ENCODE assay signal across 9 mouse cellular contexts in genomic region chr15:31150546-31151471, GRCm38 (mm10).
DNase-seq lines count a peak whose midpoint lies in the region; ATAC-seq and TF ChIP-seq lines count a peak whose summit lies in the region.
"Had no signal": no experiment of that assay in that cellular context is flagged by ENCODE, and none has a peak within 500 bp of the region (broad histone marks: within the 10 kb centered on the region; RNA-seq: fewer than 3 reads in every experiment).

No protein-coding gene starts in this region.

- H3K27ac ChIP-seq in intestine, postnatal 0 days (ENCODE audit: low read depth, low read length): no peak overlapping the region
- H3K27ac ChIP-seq in intestine, embryonic 16.5 days (ENCODE audit: low read length): no peak overlapping the region
- no peak overlapping the region for H3K27ac ChIP-seq in cortical plate, adult 2 months (ENCODE audit: insufficient read depth, low read length)
- H3K27ac ChIP-seq in heart, adult 2 months: no peak overlapping the region
- H3K27ac ChIP-seq in kidney, postnatal 0 days: no peak overlapping the region
- no peak overlapping the region for H3K27ac ChIP-seq in liver, embryonic 11.5 days (ENCODE audit: low read depth, low read length)
- no peak overlapping the region for H3K27ac ChIP-seq in olfactory bulb, adult 2 months (ENCODE audit: insufficient read depth, low read depth, low read length)
- H3K27ac ChIP-seq: lung, embryonic 15.5 days had no signal

- H3K4me1 ChIP-seq in intestine, postnatal 0 days (replicated peaks; ENCODE audit: control insufficient read depth, insufficient read depth, low read length): no peaks in the 10 kb centered on the region
- no peaks in the 10 kb centered on the region for H3K4me1 ChIP-seq in intestine, embryonic 16.5 days (ENCODE audit: control insufficient read depth, insufficient read depth, low read length)
- H3K4me1 ChIP-seq in cortical plate, adult 2 months (ENCODE audit: control insufficient read depth, insufficient read depth, low read length): no peaks in the 10 kb centered on the region
- no peaks in the 10 kb centered on the region for H3K4me1 ChIP-seq in heart, adult 2 months (ENCODE audit: control insufficient read depth, insufficient read depth, low read length)
- 0 out of 2 replicates have a peak, but pooled peaks cover 4% of the 10 kb centered on the region for H3K4me1 ChIP-seq in kidney, postnatal 0 days (replicated peaks; ENCODE audit: insufficient read depth, low read length)
- H3K4me1 ChIP-seq in liver, embryonic 11.5 days (replicated peaks; ENCODE audit: control insufficient read depth, insufficient read depth, low read length): no peaks in the 10 kb centered on the region; the same call in 1 of the 2 replicates
- H3K4me1 ChIP-seq in olfactory bulb, adult 2 months (ENCODE audit: control insufficient read depth, insufficient read depth, low read length): peaks cover 4% of the 10 kb centered on the region

- H3K9me3 ChIP-seq in intestine, postnatal 0 days (ENCODE audit: control insufficient read depth): no peaks in the 10 kb centered on the region
- H3K9me3 ChIP-seq in intestine, embryonic 16.5 days (ENCODE audit: control insufficient read depth, low read length): no peaks in the 10 kb centered on the region
- H3K9me3 ChIP-seq in kidney, postnatal 0 days (replicated peaks; ENCODE audit: low read length): no peaks in the 10 kb centered on the region
- H3K9me3 ChIP-seq in liver, embryonic 11.5 days (ENCODE audit: control insufficient read depth, low read length): no peaks in the 10 kb centered on the region
- H3K9me3 ChIP-seq: lung, embryonic 15.5 days had no signal

- H3K4me3 ChIP-seq in intestine, postnatal 0 days (ENCODE audit: low read depth, low read length): no peak overlapping the region
- no peak overlapping the region for H3K4me3 ChIP-seq in intestine, embryonic 16.5 days (ENCODE audit: low read length)
- H3K4me3 ChIP-seq in cortical plate, adult 2 months (ENCODE audit: insufficient read depth, low read length): no peak overlapping the region
- H3K4me3 ChIP-seq in heart, adult 2 months: no peak overlapping the region
- no peak overlapping the region for H3K4me3 ChIP-seq in kidney, postnatal 0 days (replicated peaks; ENCODE audit: low read depth, low read length)
- H3K4me3 ChIP-seq in liver, embryonic 11.5 days (ENCODE audit: low read depth, low read length): no peak overlapping the region
- H3K4me3 ChIP-seq in olfactory bulb, adult 2 months (ENCODE audit: insufficient read depth, low read depth, low read length): no peak overlapping the region
- H3K4me3 ChIP-seq: lung, embryonic 15.5 days had no signal

- no peaks in the 10 kb centered on the region for H3K36me3 ChIP-seq in intestine, postnatal 0 days (ENCODE audit: control insufficient read depth, insufficient read depth)
- H3K36me3 ChIP-seq in intestine, embryonic 16.5 days (ENCODE audit: control insufficient read depth, insufficient read depth, low read length): no peaks in the 10 kb centered on the region
- H3K36me3 ChIP-seq in heart, adult 2 months (ENCODE audit: control insufficient read depth, insufficient read depth, low read length): no peaks in the 10 kb centered on the region
- H3K36me3 ChIP-seq in kidney, postnatal 0 days (ENCODE audit: insufficient read depth, low read length): no peaks in the 10 kb centered on the region
- H3K36me3 ChIP-seq in liver, embryonic 11.5 days (ENCODE audit: control insufficient read depth, insufficient read depth, low read length): no peaks in the 10 kb centered on the region
- H3K36me3 ChIP-seq: lung, embryonic 15.5 days had no signal

- no peaks in the 10 kb centered on the region for H3K79me2 ChIP-seq in heart, adult 2 months (replicated peaks; ENCODE audit: control insufficient read depth, insufficient read depth, low read length)

- no peaks in the 10 kb centered on the region for H3K27me3 ChIP-seq in intestine, postnatal 0 days (replicated peaks; ENCODE audit: control insufficient read depth, insufficient read depth, low read length)
- H3K27me3 ChIP-seq in intestine, embryonic 16.5 days (replicated peaks; ENCODE audit: control insufficient read depth, insufficient read depth, low read length): no peaks in the 10 kb centered on the region
- H3K27me3 ChIP-seq in heart, adult 2 months (ENCODE audit: control insufficient read depth, insufficient read depth, low read length): no peaks in the 10 kb centered on the region
- H3K27me3 ChIP-seq in kidney, postnatal 0 days (ENCODE audit: insufficient read depth, low read length): no peaks in the 10 kb centered on the region
- no peaks in the 10 kb centered on the region for H3K27me3 ChIP-seq in liver, embryonic 11.5 days (replicated peaks; ENCODE audit: control insufficient read depth, insufficient read depth, low read length)
- H3K27me3 ChIP-seq: lung, embryonic 15.5 days had no signal

- H3K4me2 ChIP-seq in intestine, postnatal 0 days (replicated peaks; ENCODE audit: low read depth): no peak overlapping the region
- no peak overlapping the region for H3K4me2 ChIP-seq in intestine, embryonic 16.5 days (ENCODE audit: low read depth, low read length)
- H3K4me2 ChIP-seq in kidney, postnatal 0 days (ENCODE audit: low read length): peak overlapping the region; percentile 38
- H3K4me2 ChIP-seq in liver, embryonic 11.5 days: no peak overlapping the region
- H3K4me2 ChIP-seq: lung, embryonic 15.5 days had no signal

- no peak for TF ChIP-seq EP300 in heart, adult 2 months (IDR thresholded peaks at IDR 0.05; ENCODE audit: insufficient read depth, low read depth, low read length)

- 45% methylated on average over 21 of the region's 21 CpGs for WGBS in intestine, postnatal 0 days
- WGBS in intestine, embryonic 16.5 days: 45% methylated on average over 21 of the region's 21 CpGs
- WGBS in heart, adult 2 months: 50% methylated on average over 21 of the region's 21 CpGs
- 42% methylated on average over 21 of the region's 21 CpGs for WGBS in kidney, postnatal 0 days
- 51% methylated on average over 21 of the region's 21 CpGs for WGBS in liver, embryonic 11.5 days
- 34% methylated on average over 21 of the region's 21 CpGs for WGBS in olfactory bulb, adult 2 months

- DNase-seq in heart, adult 2 months: peak; percentile 24 to 60
- DNase-seq in kidney, postnatal 0 days (ENCODE audit: low spot score): peak; percentile 64
- DNase-seq in liver, embryonic 11.5 days (ENCODE audit: low spot score): peak; percentile 41
- DNase-seq in urinary bladder, postnatal 36 days (ENCODE audit: low spot score in 2 of 2): peak; percentile 45 to 57

- TF ChIP-seq CTCF in intestine, postnatal 0 days (IDR thresholded peaks at IDR 0.05; ENCODE audit: low read depth): peak; percentile 73
- TF ChIP-seq CTCF in cortical plate, adult 2 months (IDR thresholded peaks at IDR 0.05; ENCODE audit: extremely low read depth, insufficient read depth, low read length): peak; percentile 71
- peak; percentile 78 for TF ChIP-seq CTCF in heart, adult 2 months (IDR thresholded peaks at IDR 0.05)
- TF ChIP-seq CTCF in kidney, postnatal 0 days (IDR thresholded peaks at IDR 0.05; ENCODE audit: low read depth): peak; percentile 73
- TF ChIP-seq CTCF in olfactory bulb, adult 2 months (IDR thresholded peaks at IDR 0.05; ENCODE audit: insufficient read depth, low read depth, low read length): peak; percentile 61; the same call in 1 of the 2 replicates

- no peak for ATAC-seq in intestine, postnatal 0 days
- no peak for ATAC-seq in intestine, embryonic 16.5 days
- no peak for ATAC-seq in kidney, postnatal 0 days (replicated peaks; ENCODE audit: low FRiP score, low read depth)
- ATAC-seq in liver, embryonic 11.5 days (replicated peaks; ENCODE audit: low FRiP score): no peak

- H3K9ac ChIP-seq in intestine, postnatal 0 days (ENCODE audit: low read depth, low read length): no peak overlapping the region
- no peak overlapping the region for H3K9ac ChIP-seq in intestine, embryonic 16.5 days (ENCODE audit: low read depth, low read length)
- H3K9ac ChIP-seq in heart, adult 2 months (ENCODE audit: low read depth, low read length): no peak overlapping the region
- H3K9ac ChIP-seq in kidney, postnatal 0 days (ENCODE audit: low read depth, low read length): no peak overlapping the region
- no peak overlapping the region for H3K9ac ChIP-seq in liver, embryonic 11.5 days (ENCODE audit: low read depth, low read length)
- H3K9ac ChIP-seq: lung, embryonic 15.5 days had no signal

- intact Hi-C loops in heart, adult 2 months (cut with DNase I): loop anchor here (1.0 to 10.0 kb wide), 3 partner anchors 96 to 224 kb away; no protein-coding TSS in a partner anchor

- no peak for TF ChIP-seq POLR2A in cortical plate, adult 2 months (IDR thresholded peaks at IDR 0.05; ENCODE audit: extremely low read depth, insufficient read depth, low read length)
- no peak for TF ChIP-seq POLR2A in heart, adult 2 months (IDR thresholded peaks at IDR 0.05; ENCODE audit: insufficient read depth, low read depth, low read length)
- TF ChIP-seq POLR2A in olfactory bulb, adult 2 months (IDR thresholded peaks at IDR 0.05; ENCODE audit: insufficient read depth, low read depth, low read length): no peak
